Mouse (Mus musculus) ES-CJ7 (cell line): ENCODE measurements around the gene Gm26938.
A peak's percentile ranks its signal among the peaks of the same experiment; 100 is the strongest.

Source experiments
- DNase-seq: peaks from one replicate; pipeline ENCODE4 v3.0.0; 2011; ENCODE audit warnings: low read depth, low spot score

Gene Gm26938

GRCm38 (mm10) chr5:139826357-139827055 lies at the start of gene Gm26938, which contains the start of gene Psmg3:
TSS of gene Gm26938 (minus strand) at chr5:139826407.
TSS of gene Psmg3 (minus strand) at chr5:139826885.
- DNase-seq = peak; percentile 88

DNA sequence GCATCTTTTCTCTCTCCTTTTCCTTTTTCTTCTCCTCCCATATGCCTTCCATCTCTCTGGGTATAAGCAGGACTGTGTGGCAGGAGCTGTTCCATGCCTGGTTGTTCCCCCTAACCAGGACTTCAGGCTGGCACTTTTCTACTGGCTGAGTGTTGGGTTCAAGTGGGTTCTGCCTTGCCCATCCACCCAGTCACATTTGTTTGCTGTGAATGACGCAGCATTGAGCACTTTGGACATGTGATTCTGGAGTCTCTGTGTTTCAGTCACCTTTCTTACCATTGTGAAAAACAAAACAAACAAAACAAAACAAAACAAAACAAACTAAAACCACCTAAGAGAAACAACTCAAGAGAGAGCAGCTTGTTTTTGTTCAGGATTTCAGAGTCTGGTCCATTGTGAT lies 45.3 kb upstream of the Gm26938 start:
- DNase-seq = no peak

GRCm38 (mm10) chr5:139870886-139871285 lies 44.7 kb upstream of the Gm26938 start:
- DNase-seq = peak; percentile 14

DNA sequence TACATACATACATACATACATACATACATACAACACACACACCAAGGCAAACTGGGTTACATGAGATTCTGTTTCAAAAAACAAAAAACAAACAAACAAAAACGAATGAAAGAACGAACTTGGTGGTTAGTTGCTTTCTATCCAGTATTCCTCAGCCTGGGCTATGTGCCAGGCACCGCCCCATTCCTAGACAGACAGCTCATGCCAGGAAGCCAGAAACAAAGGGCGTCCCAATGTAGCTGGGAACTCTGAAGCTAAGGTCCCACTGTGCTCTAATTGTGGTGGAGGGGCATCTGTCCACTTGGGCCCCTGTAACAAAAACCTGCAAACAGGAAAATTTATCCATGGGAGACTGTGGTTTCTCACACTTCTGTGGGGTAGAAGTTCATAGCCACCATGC lies 36.6 kb upstream of the Gm26938 start:
- no peak for DNase-seq

- DNase-seq = no peak
These were observed 34.3 kb upstream of the Gm26938 start for GRCm38 (mm10) chr5:139860328-139861104.

DNA sequence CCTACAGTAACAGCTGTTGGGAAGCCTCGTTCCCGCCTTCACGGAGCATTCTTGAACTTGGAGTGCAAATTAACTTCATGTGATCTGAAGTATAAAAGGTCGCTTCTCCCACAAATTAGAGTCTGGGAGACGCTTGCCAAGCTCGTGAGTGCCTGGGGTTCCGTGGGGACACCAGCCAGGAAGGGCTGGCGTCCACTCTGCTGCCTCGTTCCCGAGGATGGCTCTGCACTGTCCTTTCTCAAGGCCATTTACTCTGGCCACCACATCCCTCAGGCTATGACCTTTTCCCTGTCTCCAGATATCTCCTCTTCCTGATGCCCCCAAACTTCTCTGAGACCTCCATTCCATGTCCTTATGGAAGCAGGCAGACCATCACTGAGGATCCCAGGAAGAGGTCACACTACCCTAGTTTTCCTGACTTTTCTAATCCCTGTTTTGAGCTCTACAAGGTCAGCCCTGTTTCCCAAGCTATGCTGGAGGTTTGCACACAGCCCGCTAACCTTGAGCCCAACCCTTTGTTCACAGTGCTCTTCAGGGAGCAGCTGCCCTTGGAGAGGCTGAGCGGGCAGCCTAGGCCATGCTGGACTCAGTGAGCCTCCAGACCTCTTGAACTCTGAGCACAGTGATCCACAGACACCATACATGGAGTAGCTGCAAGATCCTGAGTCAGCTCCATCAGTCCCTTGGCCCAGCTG lies 23.6 kb upstream of the Gm26938 start:
- no peak for DNase-seq

DNA sequence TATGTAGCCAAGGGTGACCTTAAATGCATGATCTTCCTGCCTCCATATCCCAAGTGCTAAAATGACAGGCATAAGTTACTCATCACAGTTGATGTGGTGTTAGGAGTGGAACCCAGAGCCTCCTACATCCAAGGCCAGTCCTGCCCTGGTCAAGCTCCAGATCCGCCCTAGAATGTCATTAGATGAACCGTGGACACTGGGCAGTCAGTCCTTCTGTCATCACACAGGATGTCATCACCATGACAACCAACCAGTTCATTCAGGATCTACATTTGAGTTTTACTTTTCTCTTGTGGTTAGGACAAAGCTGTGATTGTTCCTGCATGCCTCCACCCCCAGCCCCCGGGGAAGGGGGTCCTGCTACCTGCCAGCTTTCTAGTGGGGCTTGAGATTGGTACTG lies 12.9 kb upstream of the Gm26938 start:
- no peak for DNase-seq

DNA sequence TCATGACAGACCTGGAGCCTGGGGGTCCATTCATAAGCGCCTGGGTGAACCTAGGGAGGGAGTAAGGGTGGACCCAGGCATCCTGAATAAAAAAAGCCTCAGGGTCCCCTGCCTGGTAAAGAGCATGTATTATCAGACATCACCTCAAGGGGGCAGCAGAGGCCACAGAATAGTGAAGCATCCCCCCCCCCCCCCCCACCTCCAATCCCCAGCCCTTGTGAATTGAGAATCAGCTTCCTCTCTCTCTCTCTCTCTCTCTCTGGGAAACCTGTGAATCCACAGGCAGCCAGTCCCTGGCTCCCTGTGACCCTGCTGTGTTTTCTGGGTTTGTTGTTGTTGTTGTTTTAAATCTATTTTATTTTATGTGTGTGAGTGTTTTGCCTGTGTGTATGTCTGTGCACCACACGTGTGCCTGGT lies 12.3 kb upstream of the Gm26938 start:
- DNase-seq = peak; percentile 56

GRCm38 (mm10) chr5:139835706-139836105 lies 9.5 kb upstream of the Gm26938 start:
- no peak for DNase-seq

GRCm38 (mm10) chr5:139832125-139832524 lies 5.9 kb upstream of the Gm26938 start:
- DNase-seq = no peak

GRCm38 (mm10) chr5:139830734-139831133 lies 4.5 kb upstream of the Gm26938 start:
- DNase-seq = peak; percentile 37

- DNase-seq = no peak
These were observed 3.2 kb upstream of the Gm26938 start for GRCm38 (mm10) chr5:139829384-139829783.

DNA sequence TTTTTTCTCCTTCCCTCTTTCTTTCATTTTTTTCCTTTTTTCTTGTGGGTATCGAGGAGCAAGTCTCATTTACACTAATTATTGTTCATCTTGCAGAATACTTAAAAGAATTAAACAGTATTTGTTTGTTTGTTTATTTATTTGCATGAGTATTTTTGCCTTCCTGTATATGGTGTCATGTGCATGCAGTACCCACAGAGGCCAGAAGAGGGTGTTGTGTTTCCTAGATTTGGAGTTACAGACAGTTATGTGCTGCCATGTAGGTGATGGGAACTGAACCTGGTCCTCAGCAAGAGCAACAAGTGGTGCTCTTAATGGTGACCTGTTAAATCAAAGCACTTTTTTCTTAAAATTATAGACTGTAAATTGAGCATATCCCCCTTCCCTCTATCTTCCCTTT lies 1.4 kb upstream of the Gm26938 start:
- DNase-seq = peak; percentile 70

GRCm38 (mm10) chr5:139825947-139826346 lies 260 bp downstream of the Gm26938 start:
- DNase-seq = no peak

DNA sequence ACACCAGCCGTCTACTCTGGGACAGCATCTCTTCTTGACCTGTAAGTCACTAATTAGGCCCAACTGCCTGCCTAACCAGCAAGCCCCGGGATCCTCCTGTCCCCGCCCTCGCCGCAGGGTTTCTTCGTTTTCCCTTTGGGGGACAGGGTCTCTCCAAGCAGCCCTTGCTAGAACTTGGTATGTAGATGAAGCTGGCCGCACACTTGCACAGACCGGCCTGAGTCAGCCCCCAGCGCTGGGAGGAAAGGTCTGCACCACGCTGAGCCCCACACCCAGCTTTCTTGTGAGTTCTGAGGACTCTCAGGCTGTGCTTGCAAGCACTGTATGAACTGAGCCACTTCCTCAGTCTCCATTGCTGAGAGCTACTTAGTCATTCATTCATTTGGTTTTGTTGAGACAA lies 1.7 kb downstream of the Gm26938 start:
- peak; percentile 68 for DNase-seq

DNA sequence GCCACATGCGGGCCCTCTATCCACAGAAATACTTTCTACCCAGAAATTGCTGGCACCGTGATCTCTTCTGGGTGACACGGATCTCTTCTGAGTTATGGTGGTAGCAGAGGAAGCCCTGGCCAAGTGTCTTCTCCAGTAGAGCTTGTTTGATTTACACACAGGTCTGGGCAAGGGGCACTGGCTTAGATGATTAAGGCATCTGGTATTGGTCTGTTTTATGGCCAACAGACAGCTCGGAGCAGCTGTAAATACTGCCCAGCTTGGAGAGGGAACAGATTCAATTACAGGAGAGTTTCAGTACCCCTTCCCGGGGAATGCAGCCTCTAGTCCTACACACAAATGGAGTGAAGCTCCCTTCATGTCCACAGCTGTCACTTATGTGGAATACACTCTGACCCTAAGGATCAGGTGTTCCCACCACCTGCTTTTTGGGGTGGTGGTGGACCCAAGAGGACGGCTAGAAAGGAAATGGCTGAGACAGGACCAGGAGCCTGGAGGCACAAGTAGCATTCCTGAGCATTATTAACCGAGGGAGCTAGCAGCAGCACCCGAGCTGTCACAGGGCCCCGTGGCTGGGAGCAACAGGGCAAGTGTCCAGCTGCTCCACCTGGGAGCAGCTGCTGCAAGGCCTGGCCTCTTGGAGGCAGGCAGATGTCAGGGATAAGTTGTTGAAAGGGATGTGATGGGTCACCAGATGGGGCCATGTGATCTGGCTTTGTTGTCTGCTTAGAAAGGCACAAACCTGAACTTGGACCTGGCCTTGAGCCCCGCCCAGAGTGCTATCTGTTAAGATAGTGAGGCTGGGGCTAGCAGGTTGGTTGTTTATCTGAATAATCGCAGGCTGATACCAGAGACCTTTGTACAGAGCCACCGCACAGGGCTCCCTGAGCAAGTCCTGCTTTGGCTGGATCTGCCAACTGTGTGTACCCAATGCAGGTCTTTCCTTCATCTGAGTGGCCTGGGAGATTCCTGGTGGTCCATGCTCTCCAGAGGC lies 4.4 kb downstream of the Gm26938 start:
- DNase-seq = no peak

- DNase-seq = no peak
These were observed 6.5 kb downstream of the Gm26938 start, which contains the start of gene Tmem184a for GRCm38 (mm10) chr5:139819538-139820181. TSS of gene Tmem184a (minus strand) at chr5:139819917.

DNA sequence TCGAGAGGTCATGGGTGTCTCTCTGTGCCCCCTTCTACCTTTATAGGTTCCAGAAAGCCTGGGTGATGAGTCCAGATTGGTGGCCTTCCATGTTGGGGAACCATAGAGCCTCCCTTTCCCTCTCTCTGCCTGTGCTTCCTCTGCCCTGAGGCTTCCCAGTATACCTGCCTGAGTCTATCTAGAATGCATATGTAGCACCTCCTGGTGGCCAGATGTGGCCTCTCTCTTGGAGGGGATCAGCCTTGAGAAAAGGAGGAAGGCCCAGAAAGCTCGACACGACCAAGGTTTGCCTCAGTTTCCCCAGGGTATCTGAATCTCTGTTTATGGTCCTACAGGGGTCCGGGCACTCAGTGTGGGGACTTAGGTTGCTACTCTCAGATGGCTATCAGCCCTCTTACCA lies 7.4 kb downstream of the Gm26938 start:
- DNase-seq = peak; percentile 61

- DNase-seq = no peak
These were observed 8.2 kb downstream of the Gm26938 start for GRCm38 (mm10) chr5:139818056-139818455.

- peak; percentile 34 for DNase-seq
These were observed 8.9 kb downstream of the Gm26938 start for GRCm38 (mm10) chr5:139817292-139817691.

GRCm38 (mm10) chr5:139816445-139816844 lies 9.8 kb downstream of the Gm26938 start:
- no peak for DNase-seq
